Mouse (Mus musculus) midbrain, embryonic 11.5 days (tissue): ENCODE results near the gene Proser3. TPM values are rescaled to one million over a fixed set of nuclear protein-coding genes. Genes with fewer than 3 reads are reported as not detected.
A peak's percentile ranks its signal among the peaks of the same experiment; 100 is the strongest.
"Not testable (repeated sequence)": the region's sequence is repeated elsewhere in the genome, so short reads cannot be mapped to it uniquely, and the experiment has no call there.

ENCODE experiments used
- ATAC-seq: fragments of 200-750 bp; cut with Nextera tagmentation; 2 replicates; pipeline ENCODE4 v1.8.0; 2017; ENCODE audit warnings: moderate TSS enrichment, moderate library complexity; ENCODE audit not compliant: low FRiP score
- DNase-seq: peaks from one replicate; pipeline ENCODE4 v3.0.0; 2015; ENCODE audit warnings: low spot score; ENCODE audit errors: missing footprints
- H3K27ac ChIP-seq: fragments of 300-500 bp; sonication (generic); 2 replicates; pipeline ENCODE4 v1.5.1; 2014; ENCODE audit warnings: low read depth, low read length
- H3K27me3 ChIP-seq: fragments of 300-500 bp; sonication (generic); 2 replicates; pipeline ENCODE4 v1.6.1; 2014; ENCODE audit warnings: mild to moderate bottlenecking, low read length, moderate library complexity, mixed read lengths; ENCODE audit not compliant: control insufficient read depth, insufficient read depth
- H3K36me3 ChIP-seq: fragments of 300-500 bp; sonication (generic); 2 replicates; pipeline ENCODE4 v1.6.1; 2014; ENCODE audit warnings: mild to moderate bottlenecking, low read length, moderate library complexity, mixed read lengths; ENCODE audit not compliant: control insufficient read depth, insufficient read depth
- H3K4me1 ChIP-seq: fragments of 300-500 bp; sonication (generic); 2 replicates; pipeline ENCODE4 v1.6.1; 2014; ENCODE audit warnings: low read length; ENCODE audit not compliant: control insufficient read depth, insufficient read depth
- H3K4me2 ChIP-seq: fragments of 300-500 bp; sonication (generic); 2 replicates; pipeline ENCODE4 v1.6.1; 2014; ENCODE audit warnings: mild to moderate bottlenecking, moderate library complexity
- H3K4me3 ChIP-seq: fragments of 300-500 bp; sonication (generic); 2 replicates; pipeline ENCODE4 v1.5.1; 2014; ENCODE audit warnings: low read depth, low read length
- H3K9ac ChIP-seq: fragments of 300-500 bp; sonication (generic); 2 replicates; pipeline ENCODE4 v1.6.1; 2014; ENCODE audit warnings: low read length
- H3K9me3 ChIP-seq: fragments of 300-500 bp; sonication (generic); 2 replicates; pipeline ENCODE4 v1.6.1; 2016; ENCODE audit warnings: low read length; ENCODE audit not compliant: control insufficient read depth
- WGBS: fragments of 180-500 bp; shearing (Covaris S2); extraction: QIAGEN DNeasy Blood & Tissue Kit; methylation state at CpG from one replicate; pipeline ENCODE4 v1.1.7; 2014; 5-methylcytosine and 5-hydroxymethylcytosine counted together
- polyA plus RNA-seq: library from polyadenylated mRNA; unstranded; fragments of >200 nt; fragmentation: Nextera tagmentation; extraction: Ambion mirVana; gene quantifications from 2 replicates; pipeline ENCODE4 v1.2.1, GENCODE M21; 2014

Proser3 gene
- polyA plus RNA-seq, 1 experiment from 2014 or later = 11.3 TPM

GRCm38 (mm10) chr7:30520396-30520795, 31.7 kb downstream of the Proser3 start:
- ATAC-seq = peak; percentile 47
- peaks cover 15% of the 10 kb centered on the region; the same call in 1 of the 2 replicates for H3K36me3 ChIP-seq
- WGBS = 51% methylated on average over 4 of the region's 4 CpGs

GRCm38 (mm10) chr7:30518325-30518724, 33.8 kb downstream of the Proser3 start:
- Histone ChIP-seq H3K4me2 (no peak overlapping the region), H3K9me3 (no peaks in the 10 kb centered on the region), H3K36me3 (peaks cover under 1% of the 10 kb centered on the region; the same call in 1 of the 2 replicates), H3K9ac (no peak overlapping the region), H3K27me3 (no peaks in the 10 kb centered on the region), H3K27ac (no peak overlapping the region), H3K4me1 (no peaks in the 10 kb centered on the region), H3K4me3 (no peak overlapping the region)
- DNase-seq = no peak
- ATAC-seq = no peak
- 40% methylated on average over 8 of the region's 8 CpGs for WGBS

More at GRCm38 (mm10) chr7:30520396-30520795, 31.7 kb downstream of the Proser3 start:
- DNase-seq = no peak
- Histone ChIP-seq H3K9ac (no peak overlapping the region), H3K4me1 (no peaks in the 10 kb centered on the region), H3K27ac (no peak overlapping the region), H3K9me3 (no peaks in the 10 kb centered on the region), H3K4me3 (no peak overlapping the region), H3K4me2 (no peak overlapping the region), H3K27me3 (no peaks in the 10 kb centered on the region)

- Histone ChIP-seq H3K27ac (no peak overlapping the region), H3K36me3 (no peaks in the 10 kb centered on the region), H3K27me3 (no peaks in the 10 kb centered on the region), H3K9ac (no peak overlapping the region), H3K4me3 (no peak overlapping the region), H3K9me3 (no peaks in the 10 kb centered on the region), H3K4me2 (no peak overlapping the region), H3K4me1 (no peaks in the 10 kb centered on the region)
- ATAC-seq (no peak), DNase-seq (no peak)
- 58% methylated on average over 24 of the region's 24 CpGs for WGBS
Measured at GRCm38 (mm10) chr7:30515003-30515760, 36.9 kb downstream of the Proser3 start.

GRCm38 (mm10) chr7:30508061-30508460, 44.0 kb downstream of the Proser3 start:
- H3K9me3 ChIP-seq = no peaks in the 10 kb centered on the region
- no peak overlapping the region for H3K4me2 ChIP-seq
- no peak overlapping the region for H3K4me3 ChIP-seq
- no peak for DNase-seq
- H3K27ac ChIP-seq = no peak overlapping the region
- no peak for ATAC-seq
- no peaks in the 10 kb centered on the region for H3K27me3 ChIP-seq
- H3K36me3 ChIP-seq = no peaks in the 10 kb centered on the region
- no peak overlapping the region for H3K9ac ChIP-seq
- H3K4me1 ChIP-seq = no peaks in the 10 kb centered on the region
- 71% methylated on average over 4 of the region's 4 CpGs for WGBS

- ATAC-seq, H3K27ac ChIP-seq, H3K4me2 ChIP-seq, H3K9ac ChIP-seq, H3K4me3 ChIP-seq, H3K36me3 ChIP-seq, H3K9me3 ChIP-seq, H3K27me3 ChIP-seq, H3K4me1 ChIP-seq: not testable (repeated sequence)
- DNase-seq = peak; percentile 84
- WGBS = 79% methylated on average over 5 of the region's 5 CpGs
Measured at GRCm38 (mm10) chr7:30501159-30501558, 50.9 kb downstream of the Proser3 start.

GRCm38 (mm10) chr7:30495506-30496042, 56.5 kb downstream of the Proser3 start:
- not testable (repeated sequence) for DNase-seq, H3K4me1 ChIP-seq, H3K27me3 ChIP-seq, H3K4me3 ChIP-seq, ATAC-seq, H3K27ac ChIP-seq, H3K9ac ChIP-seq, H3K9me3 ChIP-seq, H3K4me2 ChIP-seq, H3K36me3 ChIP-seq
- WGBS = 62% methylated on average over 5 of the region's 5 CpGs

- 56% methylated on average over 11 of the region's 11 CpGs for WGBS
- no peaks in the 10 kb centered on the region for H3K4me1 ChIP-seq
- no peak within 1 kb of the TSS for H3K27ac ChIP-seq
- no peaks in the 10 kb centered on the region for H3K9me3 ChIP-seq
- no peak within 1 kb of the TSS for H3K4me3 ChIP-seq
- no peak within 1 kb of the TSS for H3K4me2 ChIP-seq
- H3K27me3 ChIP-seq = no peaks in the 10 kb centered on the region
- H3K36me3 ChIP-seq = no peaks in the 10 kb centered on the region
- ATAC-seq (no peak), DNase-seq (peak; percentile 79)
- no peak within 1 kb of the TSS for H3K9ac ChIP-seq
Measured at GRCm38 (mm10) chr7:30493401-30493931, 58.6 kb downstream of the Proser3 start, which contains the start of gene Prodh2. Gene Prodh2 (plus strand): TSS chr7:30493622.

GRCm38 (mm10) chr7:30492765-30493164, 59.3 kb downstream of the Proser3 start:
- no peaks in the 10 kb centered on the region for H3K4me1 ChIP-seq
- H3K27ac ChIP-seq = no peak overlapping the region
- ATAC-seq (no peak), DNase-seq (peak; percentile 97)
- H3K4me3 ChIP-seq = no peak overlapping the region
- H3K27me3 ChIP-seq = no peaks in the 10 kb centered on the region
- no peaks in the 10 kb centered on the region for H3K9me3 ChIP-seq
- H3K4me2 ChIP-seq = no peak overlapping the region
- 25% methylated on average over 4 of the region's 4 CpGs for WGBS
- H3K36me3 ChIP-seq = no peaks in the 10 kb centered on the region
- H3K9ac ChIP-seq = no peak overlapping the region

GRCm38 (mm10) chr7:30490957-30491307, 61.2 kb downstream of the Proser3 start:
- H3K9me3 ChIP-seq = no peaks in the 10 kb centered on the region
- no peaks in the 10 kb centered on the region for H3K4me1 ChIP-seq
- DNase-seq (no peak), ATAC-seq (no peak)
- H3K9ac ChIP-seq = no peak overlapping the region
- no peak overlapping the region for H3K4me3 ChIP-seq
- WGBS = 14% methylated on average over 6 of the region's 6 CpGs
- no peak overlapping the region for H3K27ac ChIP-seq
- no peaks in the 10 kb centered on the region for H3K36me3 ChIP-seq
- no peaks in the 10 kb centered on the region for H3K27me3 ChIP-seq
- H3K4me2 ChIP-seq = no peak overlapping the region
